In the genomic region with DNA sequence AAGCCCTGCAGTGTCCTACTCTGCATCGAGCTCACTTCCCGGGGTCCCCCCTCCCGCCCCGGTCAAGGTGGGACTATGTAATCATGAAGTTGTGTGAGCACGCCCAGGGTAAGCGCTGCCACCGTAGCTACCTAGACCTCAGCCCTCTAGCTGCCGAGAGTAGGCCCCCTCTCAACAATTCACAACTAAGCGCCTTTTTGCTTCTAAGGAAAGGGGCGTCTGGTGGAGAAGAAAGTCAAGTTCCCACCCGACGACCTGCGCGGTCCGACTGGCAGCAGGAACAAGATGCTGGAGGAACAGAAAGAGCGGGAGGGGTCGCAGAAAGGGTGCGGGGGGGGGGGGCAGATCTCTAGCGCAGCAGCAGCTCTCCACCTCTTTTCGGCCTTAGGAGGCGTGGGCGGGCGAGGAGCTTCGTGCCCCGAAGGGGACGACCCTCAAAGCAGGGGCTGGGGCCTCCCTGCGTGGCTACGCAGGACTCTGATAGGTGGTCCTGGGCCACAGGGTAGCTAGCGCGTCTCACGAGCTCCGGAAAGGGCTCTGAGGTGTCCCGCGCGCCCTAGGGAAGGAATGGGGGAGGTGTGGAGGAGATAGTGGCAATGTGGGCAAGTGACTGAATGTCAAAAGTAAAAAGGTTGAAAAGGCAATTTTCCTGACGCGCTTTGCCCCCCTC, we compare ENCODE assay signal across 10 mouse cellular contexts. TPM values are rescaled to one million over a fixed set of nuclear protein-coding genes. Genes with fewer than 3 reads are reported as not detected.
DNase-seq lines count a peak whose midpoint lies in the region; ATAC-seq lines count a peak whose summit lies in the region.
"Had no signal": no experiment of that assay in that cellular context is flagged by ENCODE, and none has a peak within 500 bp of the region (broad histone marks: within the 10 kb centered on the region; RNA-seq: fewer than 3 reads in every experiment).

No protein-coding gene starts in this region.

- H3K4me2 ChIP-seq in lung, embryonic 15.5 days = peak overlapping the region; percentile 80
- H3K4me2 ChIP-seq in forebrain, embryonic 14.5 days (ENCODE audit: low read length) = peak overlapping the region; percentile 52

- 2% methylated on average over 35 of the region's 37 CpGs for WGBS in lung, embryonic 15.5 days
- 0% methylated on average over 36 of the region's 37 CpGs for WGBS in forebrain, embryonic 14.5 days

- H3K36me3 ChIP-seq in lung, embryonic 15.5 days = no peaks in the 10 kb centered on the region
- no peaks in the 10 kb centered on the region for H3K36me3 ChIP-seq in forebrain, embryonic 14.5 days (ENCODE audit: control insufficient read depth, insufficient read depth, low read length)

- intact Hi-C loops in gastrocnemius, postnatal 14 days (cut with DNase I; ENCODE audit: low total_unique reads) = no loop called here

- DNase-seq in lung, postnatal 25 days (ENCODE audit: low spot score) = no peak
- DNase-seq in forebrain, embryonic 14.5 days (ENCODE audit: low spot score) = peak; percentile 41
- DNase-seq in kidney, adult 8-10 months = peak; percentile 18 to 39
- DNase-seq in lung, postnatal 4 days = peak; percentile 49 to 69
- DNase-seq in thymus, adult 18-20 months = no peak
- no peak for DNase-seq in frontal cortex, postnatal 14 days (ENCODE audit: low spot score in 2 of 2)
- DNase-seq in gastrocnemius, postnatal 14 days = no peak

- H3K4me3 ChIP-seq in lung, embryonic 15.5 days = peak overlapping the region; percentile 59
- H3K4me3 ChIP-seq in forebrain, embryonic 14.5 days (ENCODE audit: low read depth, low read length) = peak overlapping the region; percentile 28

- peak overlapping the region; percentile 54 for H3K9ac ChIP-seq in lung, embryonic 15.5 days
- peak overlapping the region; percentile 58 for H3K9ac ChIP-seq in forebrain, embryonic 14.5 days (ENCODE audit: low read length)

- peak overlapping the region; percentile 97 for H3K27ac ChIP-seq in lung, embryonic 15.5 days
- H3K27ac ChIP-seq in forebrain, embryonic 14.5 days (ENCODE audit: low read depth, low read length) = peak overlapping the region; percentile 84

- H3K9me3 ChIP-seq in lung, embryonic 15.5 days = no peaks in the 10 kb centered on the region
- H3K9me3 ChIP-seq in forebrain, embryonic 14.5 days (replicated peaks; ENCODE audit: control insufficient read depth, low read length) = no peaks in the 10 kb centered on the region

- H3K27me3 ChIP-seq in lung, embryonic 15.5 days = no peaks in the 10 kb centered on the region
- peaks cover 61% of the 10 kb centered on the region for H3K27me3 ChIP-seq in forebrain, embryonic 14.5 days (replicated peaks; ENCODE audit: control insufficient read depth, insufficient read depth, low read length)
- H3K27me3 ChIP-seq: Patski had no signal

- peak; percentile 33 for ATAC-seq in lung, embryonic 15.5 days (ENCODE audit: borderline replicate concordance, extremely low read depth, low FRiP score, low TSS enrichment)
- peak; percentile 33; the same call in 1 of the 2 replicates for ATAC-seq in forebrain, embryonic 14.5 days
- ATAC-seq: Patski had no signal

- peaks cover 24% of the 10 kb centered on the region for H3K4me1 ChIP-seq in lung, embryonic 15.5 days
- H3K4me1 ChIP-seq in forebrain, embryonic 14.5 days (ENCODE audit: control insufficient read depth, insufficient read depth, low read length) = no peaks in the 10 kb centered on the region

RNA-seq across cellular contexts. Expression of a gene that starts 2.7 kb away (rescaled TPM):
- 107 and 108 TPM in 2 replicates for polyA plus RNA-seq in lung, embryonic 15.5 days (2015; fragmentation: Nextera tagmentation; extraction: Ambion mirVana)
- 73.7 and 82.5 TPM in 2 replicates for polyA plus RNA-seq in forebrain, embryonic 14.5 days (2014; fragmentation: Nextera tagmentation; extraction: Ambion mirVana)
- 10 to 100 TPM; 22.2 to 30.2 TPM for total RNA-seq in gastrocnemius, postnatal 14 days (2021)
- total RNA-seq: hematopoietic stem cell, adult 5-6 weeks had no signal

Comparison
In these comparisons a context has a peak if more than half of its experiments do, and no peak if none do; other contexts are left out.
1. DNase-seq: peak in forebrain, embryonic 14.5 days (single experiment), kidney, adult 8-10 months (2 of 2) and lung, postnatal 4 days (2 of 2); none in lung, postnatal 25 days (single experiment), thymus, adult 18-20 months (0 of 2), frontal cortex, postnatal 14 days (0 of 2) and gastrocnemius, postnatal 14 days (single experiment).